Mouse (Mus musculus) liver, postnatal 0 days (tissue): ENCODE measurements at regions not wholly inside any gene's neighbourhood (a gene's known extent, or its start where the extent isn't known, plus 50 kb on each side); places are given as distances from the start of the nearest gene placed in this dataset.

ENCODE experiments used
- CTCF ChIP-seq: sonication (generic); IDR thresholded peaks from 2 replicates; pipeline ENCODE4 v1.5.1; 2016; ENCODE audit warnings: antibody characterized with exemption, low read depth
- EP300 ChIP-seq: IDR thresholded peaks from 2 replicates; pipeline ENCODE4 v1.6.1; 2016; ENCODE audit warnings: antibody characterized with exemption, low read depth, mild to moderate bottlenecking

- TF ChIP-seq CTCF: no peak
- TF ChIP-seq EP300: no peak
Observed at GRCm38 (mm10) chr4:142775023-142775422, 437.8 kb downstream of the Prdm2 start.
